Mouse (Mus musculus): ENCODE measurements around the gene Dock9.

GRCm38 (mm10) chr14:121620157-121620556 lies 177.5 kb downstream of the Dock9 start:
- TF ChIP-seq CTCF (IDR thresholded peaks at IDR 0.05) = peak; percentile 52
- no peak for TF ChIP-seq POLR2A (IDR thresholded peaks at IDR 0.05; ENCODE audit: insufficient read depth, low read depth, low read length)
